Mouse (Mus musculus) midbrain, postnatal 0 days (tissue): ENCODE results near the gene Fancd2. TPM values are rescaled to one million over a fixed set of nuclear protein-coding genes. Genes with fewer than 3 reads are reported as not detected.

Source experiments
- ATAC-seq: fragments of 200-750 bp; cut with Nextera tagmentation; 2 replicates; pipeline ENCODE4 v1.8.0; 2017; ENCODE audit warnings: moderate number of reproducible peaks, mild to moderate bottlenecking, moderate TSS enrichment, moderate library complexity; ENCODE audit not compliant: low FRiP score
- DNase-seq: peaks from one replicate; pipeline ENCODE4 v3.0.0-alpha.2; 2015; ENCODE audit warnings: low spot score
- H3K27ac ChIP-seq: fragments of 300-500 bp; sonication (generic); 2 replicates; pipeline ENCODE4 v1.5.1; 2014; ENCODE audit warnings: low read depth, mild to moderate bottlenecking, low read length, mixed read lengths
- H3K27me3 ChIP-seq: fragments of 300-500 bp; sonication (generic); 2 replicates; pipeline ENCODE4 v1.6.1; 2014; ENCODE audit warnings: low read length, control low read depth, mixed read lengths; ENCODE audit not compliant: insufficient read depth
- H3K36me3 ChIP-seq: fragments of 300-500 bp; sonication (generic); 2 replicates; pipeline ENCODE4 v1.6.1; 2014; ENCODE audit warnings: low read length, control low read depth, mixed read lengths; ENCODE audit not compliant: insufficient read depth
- H3K4me1 ChIP-seq: fragments of 300-500 bp; sonication (generic); 2 replicates; pipeline ENCODE4 v1.6.1; 2014; ENCODE audit warnings: mild to moderate bottlenecking, control low read depth, antibody characterized with exemption, low read length, mixed read lengths; ENCODE audit not compliant: insufficient read depth
- H3K4me2 ChIP-seq: fragments of 300-500 bp; sonication (generic); 2 replicates; pipeline ENCODE4 v1.6.1; 2014; ENCODE audit warnings: low read depth, mild to moderate bottlenecking, low read length, mixed read lengths; ENCODE audit not compliant: poor library complexity, severe bottlenecking
- H3K4me3 ChIP-seq: fragments of 300-500 bp; sonication (generic); 2 replicates; pipeline ENCODE4 v1.5.1; 2014; ENCODE audit warnings: low read depth, mild to moderate bottlenecking, low read length, moderate library complexity
- H3K9ac ChIP-seq: fragments of 300-500 bp; sonication (generic); replicated peaks from 2 replicates; pipeline ENCODE4 v1.6.1; 2014; ENCODE audit warnings: mild to moderate bottlenecking, low read length, moderate library complexity, mixed read lengths; ENCODE audit not compliant: poor library complexity, severe bottlenecking
- H3K9me3 ChIP-seq: fragments of 300-500 bp; sonication (generic); 2 replicates; pipeline ENCODE4 v1.6.1; 2016; ENCODE audit warnings: low read length, control low read depth
- CTCF ChIP-seq: IDR thresholded peaks from 2 replicates; pipeline ENCODE4 v1.5.1; 2016; ENCODE audit warnings: antibody characterized with exemption, mild to moderate bottlenecking
- WGBS: fragments of 180-500 bp; shearing (Covaris S2); extraction: QIAGEN DNeasy Blood & Tissue Kit; methylation state at CpG from one replicate; pipeline ENCODE4 v1.1.7; 2014; 5-methylcytosine and 5-hydroxymethylcytosine counted together
- microRNA-seq: library from miRNA; unstranded; fragments of <30 nt; microRNA quantifications from one replicate; pipeline ENCODE4, GENCODE M21; 2016; ENCODE audit warnings: borderline number of aligned reads
- polyA plus RNA-seq: library from polyadenylated mRNA; unstranded; fragments of >200 nt; fragmentation: Nextera tagmentation; extraction: Ambion mirVana; gene quantifications from 2 replicates; pipeline ENCODE4 v1.2.1, GENCODE M21; 2015
- total RNA-seq: library from RNA; depleted of rRNA; stranded (reverse); fragments of >200 nt; gene quantifications from 2 replicates; pipeline ENCODE4 v1.2.3, GENCODE M21; 2014; rRNA removed

The Fancd2 gene
- total and polyA plus RNA-seq, 2 experiments from 2014 or later = 1.2 to 3.4 TPM

- peak within 1 kb of the TSS; percentile 57 for H3K9ac ChIP-seq
- H3K4me1 ChIP-seq = no peaks in the 10 kb centered on the region
- WGBS = 8% methylated on average over 37 of the region's 37 CpGs
- H3K27ac ChIP-seq = no peak within 1 kb of the TSS
- TF ChIP-seq CTCF = peak; percentile 96
- ATAC-seq (peak; percentile 92), DNase-seq (peak; percentile 94)
- H3K36me3 ChIP-seq = no peaks in the 10 kb centered on the region
- peak within 1 kb of the TSS; percentile 63 for H3K4me2 ChIP-seq
- no peaks in the 10 kb centered on the region for H3K9me3 ChIP-seq
- H3K27me3 ChIP-seq = no peaks in the 10 kb centered on the region
- H3K4me3 ChIP-seq = peak within 1 kb of the TSS; percentile 51
These were observed 107.0 kb downstream of the Fancd2 start, which contains the start of gene Irak2 for GRCm38 (mm10) chr6:113638302-113639040. Gene Irak2, plus strand, starts transcription at chr6:113638467.

- no peak for TF ChIP-seq CTCF
- ATAC-seq = no peak
- no peaks in the 10 kb centered on the region for H3K4me1 ChIP-seq
- H3K36me3 ChIP-seq = no peaks in the 10 kb centered on the region
- no peak overlapping the region for H3K27ac ChIP-seq
- H3K9ac ChIP-seq = no peak overlapping the region
- H3K27me3 ChIP-seq = no peaks in the 10 kb centered on the region
- 81% methylated on average over 4 of the region's 4 CpGs for WGBS
- no peaks in the 10 kb centered on the region for H3K9me3 ChIP-seq
- no peak overlapping the region for H3K4me3 ChIP-seq
- DNase-seq = no peak
- no peak overlapping the region for H3K4me2 ChIP-seq
These were observed 107.7 kb downstream of the Fancd2 start for GRCm38 (mm10) chr6:113639201-113639600.

- Histone ChIP-seq H3K4me1 (no peaks in the 10 kb centered on the region), H3K4me2 (no peak overlapping the region), H3K4me3 (no peak overlapping the region), H3K9me3 (no peaks in the 10 kb centered on the region), H3K27me3 (no peaks in the 10 kb centered on the region), H3K9ac (no peak overlapping the region), H3K27ac (no peak overlapping the region), H3K36me3 (no peaks in the 10 kb centered on the region)
- no peak for DNase-seq
- no peak for TF ChIP-seq CTCF
- no peak for ATAC-seq
- WGBS = 87% methylated on average over 8 of the region's 8 CpGs
These were observed 111.1 kb downstream of the Fancd2 start for GRCm38 (mm10) chr6:113642605-113643004.

GRCm38 (mm10) chr6:113643021-113643420 lies 111.5 kb downstream of the Fancd2 start:
- 85% methylated on average over 4 of the region's 4 CpGs for WGBS
- Histone ChIP-seq H3K4me3 (no peak overlapping the region), H3K36me3 (no peaks in the 10 kb centered on the region), H3K9me3 (no peaks in the 10 kb centered on the region), H3K9ac (no peak overlapping the region), H3K4me1 (no peaks in the 10 kb centered on the region), H3K27me3 (no peaks in the 10 kb centered on the region), H3K27ac (no peak overlapping the region), H3K4me2 (no peak overlapping the region)
- ATAC-seq = no peak
- TF ChIP-seq CTCF = no peak
- DNase-seq = no peak

GRCm38 (mm10) chr6:113643967-113644366 lies 112.5 kb downstream of the Fancd2 start:
- H3K27ac ChIP-seq = no peak overlapping the region
- H3K9ac ChIP-seq = no peak overlapping the region
- no peak overlapping the region for H3K4me2 ChIP-seq
- TF ChIP-seq CTCF = no peak
- no peaks in the 10 kb centered on the region for H3K4me1 ChIP-seq
- no peaks in the 10 kb centered on the region for H3K27me3 ChIP-seq
- H3K36me3 ChIP-seq = no peaks in the 10 kb centered on the region
- ATAC-seq (no peak), DNase-seq (no peak)
- no peak overlapping the region for H3K4me3 ChIP-seq
- WGBS = 89% methylated on average over 2 of the region's 2 CpGs
- no peaks in the 10 kb centered on the region for H3K9me3 ChIP-seq

- H3K4me3 ChIP-seq = no peak overlapping the region
- ATAC-seq (no peak), DNase-seq (no peak)
- WGBS = 87% methylated on average over 8 of the region's 8 CpGs
- TF ChIP-seq CTCF = no peak
- H3K27me3 ChIP-seq = no peaks in the 10 kb centered on the region
- H3K36me3 ChIP-seq = no peaks in the 10 kb centered on the region
- H3K4me1 ChIP-seq = no peaks in the 10 kb centered on the region
- H3K4me2 ChIP-seq = no peak overlapping the region
- H3K9ac ChIP-seq = no peak overlapping the region
- no peak overlapping the region for H3K27ac ChIP-seq
- H3K9me3 ChIP-seq = no peaks in the 10 kb centered on the region
These were observed 113.3 kb downstream of the Fancd2 start for GRCm38 (mm10) chr6:113644808-113645207.

Small RNAs within 50 kb of the gene (microRNA-seq; reads per million reads assigned to microRNA genes)
- not detected for gene Gm23365

Other genes with a start within 250 kb of the Fancd2 start
- gene Cpne9, start 249.4 kb upstream of the Fancd2 start, total RNA-seq = 10.3 and 23.4 TPM in 2 replicates
- 7.9 and 9.1 TPM in 2 replicates for gene Cpne9, start 249.4 kb upstream of the Fancd2 start, polyA plus RNA-seq
- gene Brpf1, start 224.5 kb upstream of the Fancd2 start, total RNA-seq = 22.1 and 28.1 TPM in 2 replicates
- 9.0 and 10.0 TPM in 2 replicates for gene Brpf1, start 224.5 kb upstream of the Fancd2 start, polyA plus RNA-seq
- 10.8 and 14.8 TPM in 2 replicates for gene Ogg1, start 204.7 kb upstream of the Fancd2 start, total RNA-seq
- gene Ogg1, start 204.7 kb upstream of the Fancd2 start, polyA plus RNA-seq = 7.3 and 8.9 TPM in 2 replicates
- 102 and 119 TPM in 2 replicates for gene Camk1, start 187.7 kb upstream of the Fancd2 start, total RNA-seq
- gene Camk1, start 187.7 kb upstream of the Fancd2 start, polyA plus RNA-seq = 132 and 142 TPM in 2 replicates
- gene Tada3, start 153.8 kb upstream of the Fancd2 start, total RNA-seq = 27.8 and 31.0 TPM in 2 replicates
- 73.8 and 74.0 TPM in 2 replicates for gene Tada3, start 153.8 kb upstream of the Fancd2 start, polyA plus RNA-seq
- gene Arpc4, start 153.6 kb upstream of the Fancd2 start, total RNA-seq = 190 and 200 TPM in 2 replicates
- gene Arpc4, start 153.6 kb upstream of the Fancd2 start, polyA plus RNA-seq = 505 TPM in 2 replicates
- gene Ttll3, start 142.4 kb upstream of the Fancd2 start, total RNA-seq = 10.0 and 20.0 TPM in 2 replicates
- gene Ttll3, start 142.4 kb upstream of the Fancd2 start, polyA plus RNA-seq = 10.2 and 14.6 TPM in 2 replicates
- 17.1 and 53.8 TPM in 2 replicates for gene Rpusd3, start 112.3 kb upstream of the Fancd2 start, total RNA-seq
- 22.0 and 27.2 TPM in 2 replicates for gene Rpusd3, start 112.3 kb upstream of the Fancd2 start, polyA plus RNA-seq
- not detected in 2 replicates for gene Cidec, start 95.9 kb upstream of the Fancd2 start, total RNA-seq
- 0.09 TPM in 1 of 2 replicates, not detected in the other for gene Cidec, start 95.9 kb upstream of the Fancd2 start, polyA plus RNA-seq
- 43.6 and 48.6 TPM in 2 replicates for gene Jagn1, start 89.1 kb upstream of the Fancd2 start, total RNA-seq
- gene Jagn1, start 89.1 kb upstream of the Fancd2 start, polyA plus RNA-seq = 80.4 and 85.4 TPM in 2 replicates
- gene Il17re, start 73.2 kb upstream of the Fancd2 start, total RNA-seq = 0.49 TPM in 1 of 2 replicates, not detected in the other
- gene Il17re, start 73.2 kb upstream of the Fancd2 start, polyA plus RNA-seq = 0.48 and 0.77 TPM in 2 replicates
- gene Il17rc, start 60.3 kb upstream of the Fancd2 start, total RNA-seq = 4.7 and 11.6 TPM in 2 replicates
- 4.1 and 4.2 TPM in 2 replicates for gene Il17rc, start 60.3 kb upstream of the Fancd2 start, polyA plus RNA-seq
- 39.4 and 43.0 TPM in 2 replicates for gene Creld1, start 48.4 kb upstream of the Fancd2 start, total RNA-seq
- 56.6 and 60.4 TPM in 2 replicates for gene Creld1, start 48.4 kb upstream of the Fancd2 start, polyA plus RNA-seq
- gene Prrt3, start 29.8 kb upstream of the Fancd2 start, total RNA-seq = 29.4 and 39.3 TPM in 2 replicates
- 18.4 and 20.7 TPM in 2 replicates for gene Prrt3, start 29.8 kb upstream of the Fancd2 start, polyA plus RNA-seq
- 71.9 and 74.1 TPM in 2 replicates for gene Emc3, start within 50 bp of the Fancd2 start, total RNA-seq
- gene Emc3, start within 50 bp of the Fancd2 start, polyA plus RNA-seq = 111 and 120 TPM in 2 replicates
- 0.47 TPM in 1 of 2 replicates, not detected in the other for gene Fancd2os, start 69.0 kb downstream of the Fancd2 start, total RNA-seq
- 0.11 and 0.18 TPM in 2 replicates for gene Fancd2os, start 69.0 kb downstream of the Fancd2 start, polyA plus RNA-seq
- gene Brk1, start 73.1 kb downstream of the Fancd2 start, total RNA-seq = 210 and 215 TPM in 2 replicates
- gene Brk1, start 73.1 kb downstream of the Fancd2 start, polyA plus RNA-seq = 284 and 289 TPM in 2 replicates
- gene Vhl, start 92.3 kb downstream of the Fancd2 start, total RNA-seq = 83.1 and 86.1 TPM in 2 replicates
- gene Vhl, start 92.3 kb downstream of the Fancd2 start, polyA plus RNA-seq = 64.9 and 70.4 TPM in 2 replicates
- gene Irak2, start 106.8 kb downstream of the Fancd2 start, total RNA-seq = 5.2 and 7.6 TPM in 2 replicates
- 2.5 and 2.7 TPM in 2 replicates for gene Irak2, start 106.8 kb downstream of the Fancd2 start, polyA plus RNA-seq
- 63.4 and 72.7 TPM in 2 replicates for gene Tatdn2, start 165.4 kb downstream of the Fancd2 start, total RNA-seq
- 1.2 and 1.5 TPM in 2 replicates for gene Tatdn2, start 165.4 kb downstream of the Fancd2 start, polyA plus RNA-seq
- not detected in 2 replicates for gene Ghrl, start 188.2 kb downstream of the Fancd2 start, total RNA-seq
- 0.47 TPM in 1 of 2 replicates, not detected in the other for gene Ghrl, start 188.2 kb downstream of the Fancd2 start, polyA plus RNA-seq
- 104 and 112 TPM in 2 replicates for gene Sec13, start 209.1 kb downstream of the Fancd2 start, total RNA-seq
- 145 and 153 TPM in 2 replicates for gene Sec13, start 209.1 kb downstream of the Fancd2 start, polyA plus RNA-seq